ENCODE assay signal across 9 mouse cellular contexts in the genomic region with DNA sequence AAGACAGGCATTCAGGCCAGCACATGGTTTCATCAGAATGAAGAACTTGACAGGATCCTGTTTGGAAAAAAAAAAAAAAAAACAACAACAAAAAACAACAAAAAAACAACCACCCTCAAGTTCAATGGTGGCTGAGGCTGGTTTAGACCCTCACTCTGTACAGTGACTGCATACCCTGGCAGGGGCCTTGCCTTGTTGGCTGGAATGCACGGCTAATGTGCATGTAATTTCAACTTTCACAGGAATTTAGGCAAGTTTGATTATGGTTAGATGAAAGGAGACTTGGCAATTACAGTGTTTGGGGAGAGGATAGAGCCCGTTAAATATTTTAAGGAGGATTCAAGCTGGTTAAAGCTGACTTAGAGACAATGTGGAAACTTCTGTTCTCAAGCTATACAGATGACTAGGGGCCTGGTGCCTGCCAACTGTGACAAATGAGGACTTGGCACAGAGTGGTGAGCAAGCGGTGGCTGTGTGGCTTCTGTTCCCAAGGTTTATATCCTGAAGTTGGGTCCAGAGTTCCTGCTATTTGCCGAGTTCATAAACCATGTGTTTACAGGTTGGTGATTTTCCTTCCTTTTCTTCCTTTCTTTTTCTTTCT. TPM values are rescaled to one million over a fixed set of nuclear protein-coding genes. Genes with fewer than 3 reads are reported as not detected.
DNase-seq lines count a peak whose midpoint lies in the region; ATAC-seq lines count a peak whose summit lies in the region.
"Had no signal": no experiment of that assay in that cellular context is flagged by ENCODE, and none has a peak within 500 bp of the region (broad histone marks: within the 10 kb centered on the region; RNA-seq: fewer than 3 reads in every experiment).

No protein-coding gene starts in this region.

- peak overlapping the region; percentile 15 for H3K4me2 ChIP-seq in heart, embryonic 16.5 days (ENCODE audit: low read depth, low read length)
- no peak overlapping the region for H3K4me2 ChIP-seq in liver, embryonic 12.5 days

- H3K27ac ChIP-seq in heart, embryonic 16.5 days (ENCODE audit: low read length): peak overlapping the region; percentile 23; the same call in 1 of the 2 replicates
- no peak overlapping the region for H3K27ac ChIP-seq in liver, embryonic 12.5 days
- H3K27ac ChIP-seq: liver, embryonic 14.5 days had no signal

- DNase-seq in left cerebral cortex, postnatal 4 days: peak; percentile 60
- DNase-seq in left cerebral cortex, adult 11 months (ENCODE audit: low spot score): no peak
- peak; percentile 34 for DNase-seq in brain, embryonic 18.5 days (ENCODE audit: low read depth, low spot score)
- DNase-seq in layer of hippocampus, adult 9-11 months: peak; percentile 67
- DNase-seq in ovary, adult 18-20 months (ENCODE audit: low spot score): no peak
- DNase-seq in cerebellum, adult 8-10 months: no peak

- no peaks in the 10 kb centered on the region for H3K4me1 ChIP-seq in heart, embryonic 16.5 days (ENCODE audit: control insufficient read depth, insufficient read depth, low read length)
- 0 out of 2 replicates have a peak, but pooled peaks cover 7% of the 10 kb centered on the region for H3K4me1 ChIP-seq in liver, embryonic 12.5 days

- H3K4me3 ChIP-seq in heart, embryonic 16.5 days (ENCODE audit: low read length): no peak overlapping the region
- H3K4me3 ChIP-seq in liver, embryonic 12.5 days: no peak overlapping the region

- no peaks in the 10 kb centered on the region for H3K27me3 ChIP-seq in heart, embryonic 16.5 days (ENCODE audit: control insufficient read depth, insufficient read depth, low read length)
- no peaks in the 10 kb centered on the region for H3K27me3 ChIP-seq in liver, embryonic 12.5 days (replicated peaks)

- no peak for ATAC-seq in heart, embryonic 16.5 days (replicated peaks; ENCODE audit: extremely low read depth, insufficient read depth, low FRiP score)
- ATAC-seq in liver, embryonic 12.5 days: no peak

- H3K36me3 ChIP-seq in heart, embryonic 16.5 days (ENCODE audit: control insufficient read depth, insufficient read depth): no peaks in the 10 kb centered on the region
- no peaks in the 10 kb centered on the region for H3K36me3 ChIP-seq in liver, embryonic 12.5 days

- no peak overlapping the region for H3K9ac ChIP-seq in heart, embryonic 16.5 days (ENCODE audit: low read length)
- no peak overlapping the region for H3K9ac ChIP-seq in liver, embryonic 12.5 days
- H3K9ac ChIP-seq: liver, embryonic 14.5 days had no signal

- intact Hi-C loops in left cerebral cortex, postnatal 4 days (cut with DNase I): no loop called here

- 62% methylated on average over 4 of the region's 4 CpGs for WGBS in heart, embryonic 16.5 days
- WGBS in liver, embryonic 12.5 days (ENCODE audit: insufficient replicate concordance): 60% methylated on average over 4 of the region's 4 CpGs

- H3K9me3 ChIP-seq in heart, embryonic 16.5 days (replicated peaks; ENCODE audit: control insufficient read depth, low read length): no peaks in the 10 kb centered on the region
- H3K9me3 ChIP-seq in liver, embryonic 12.5 days (replicated peaks): no peaks in the 10 kb centered on the region

RNA-seq across cellular contexts. Expression of a gene that starts 0.6 kb away (rescaled TPM):
- under 1 TPM; 0.36 to 0.42 TPM for total RNA-seq in left cerebral cortex, postnatal 4 days (2021)
- polyA plus RNA-seq in heart, embryonic 16.5 days (2015; fragmentation: Nextera tagmentation; extraction: Ambion mirVana): 1.2 and 1.3 TPM in 2 replicates
- 3.9 and 4.1 TPM in 2 replicates for polyA plus RNA-seq in liver, embryonic 12.5 days (2016; fragmentation: Nextera tagmentation; extraction: Ambion mirVana)

RNA-seq across cellular contexts. Expression of a gene that starts 48.7 kb away (rescaled TPM):
- 1 to 10 TPM; 2.2 to 3.7 TPM for total RNA-seq in left cerebral cortex, postnatal 4 days (2021)
- polyA plus RNA-seq in heart, embryonic 16.5 days (2015; fragmentation: Nextera tagmentation; extraction: Ambion mirVana): 30.2 and 33.0 TPM in 2 replicates
- polyA plus RNA-seq in liver, embryonic 12.5 days (2016; fragmentation: Nextera tagmentation; extraction: Ambion mirVana): 6.8 and 7.0 TPM in 2 replicates

Comparison
In these comparisons a context has a peak if more than half of its experiments do, and no peak if none do; other contexts are left out.
1. DNase-seq: peak in left cerebral cortex, postnatal 4 days (single experiment), brain, embryonic 18.5 days (single experiment) and layer of hippocampus, adult 9-11 months (single experiment); none in left cerebral cortex, adult 11 months (single experiment), ovary, adult 18-20 months (single experiment) and cerebellum, adult 8-10 months (single experiment).